Mouse (Mus musculus) midbrain, embryonic 15.5 days (tissue): ENCODE measurements at regions not wholly inside any gene's neighbourhood (a gene's known extent, or its start where the extent isn't known, plus 50 kb on each side); places are given as distances from the start of the nearest gene placed in this dataset.

Experiments used
- ATAC-seq: fragments of 200-750 bp; cut with Nextera tagmentation; replicated peaks from 2 replicates; pipeline ENCODE4 v1.8.0; 2017; ENCODE audit warnings: moderate TSS enrichment
- H3K27ac ChIP-seq: fragments of 300-500 bp; sonication (generic); 2 replicates; pipeline ENCODE4 v1.5.1; 2015; ENCODE audit warnings: mild to moderate bottlenecking, inconsistent platforms
- H3K27me3 ChIP-seq: fragments of 300-500 bp; sonication (generic); replicated peaks from 2 replicates; pipeline ENCODE4 v1.6.1; 2015; ENCODE audit warnings: inconsistent platforms
- H3K36me3 ChIP-seq: fragments of 300-500 bp; sonication (generic); replicated peaks from 2 replicates; pipeline ENCODE4 v1.6.1; 2015; ENCODE audit warnings: inconsistent platforms
- H3K4me1 ChIP-seq: fragments of 300-500 bp; sonication (generic); 2 replicates; pipeline ENCODE4 v1.6.1; 2015; ENCODE audit warnings: inconsistent platforms
- H3K4me2 ChIP-seq: fragments of 300-500 bp; sonication (generic); 2 replicates; pipeline ENCODE4 v1.6.1; 2015; ENCODE audit warnings: inconsistent platforms, mild to moderate bottlenecking, moderate library complexity
- H3K4me3 ChIP-seq: fragments of 300-500 bp; sonication (generic); 2 replicates; pipeline ENCODE4 v1.5.1; 2015; ENCODE audit warnings: mild to moderate bottlenecking, inconsistent platforms
- H3K9ac ChIP-seq: fragments of 300-500 bp; sonication (generic); 2 replicates; pipeline ENCODE4 v1.6.1; 2015; ENCODE audit warnings: mild to moderate bottlenecking, inconsistent platforms
- H3K9me3 ChIP-seq: fragments of 300-500 bp; sonication (generic); 2 replicates; pipeline ENCODE4 v1.6.1; 2016; ENCODE audit warnings: inconsistent platforms
- WGBS: fragments of 180-500 bp; shearing (Covaris S2); methylation state at CpG from one replicate; pipeline ENCODE4 v1.1.7; 2015; ENCODE audit warnings: mixed read lengths; 5-methylcytosine and 5-hydroxymethylcytosine counted together

DNA sequence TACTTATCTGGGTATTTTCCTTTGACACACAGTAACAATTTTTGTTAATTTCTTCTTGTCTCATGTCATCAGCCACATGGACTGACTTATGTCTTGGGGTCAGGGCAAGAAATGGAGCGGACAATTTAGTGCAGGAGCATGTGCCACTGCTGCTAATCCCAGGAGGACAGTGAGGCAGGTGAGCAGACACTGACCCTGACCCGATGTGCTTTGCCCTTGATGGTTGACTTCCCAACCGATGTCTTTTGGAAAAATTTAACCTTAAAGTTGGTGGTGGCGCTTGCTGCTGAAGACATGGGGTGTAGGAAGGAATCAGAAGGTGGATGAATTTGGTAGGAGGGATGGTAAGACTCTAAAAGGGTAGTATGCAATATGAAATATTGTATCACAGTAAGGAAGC, 72.9 kb upstream of the Ercc4 start:
- Histone ChIP-seq H3K27ac (no peak overlapping the region), H3K9me3 (no peaks in the 10 kb centered on the region), H3K36me3 (no peaks in the 10 kb centered on the region), H3K9ac (no peak overlapping the region), H3K4me1 (no peaks in the 10 kb centered on the region), H3K4me3 (no peak overlapping the region), H3K4me2 (no peak overlapping the region), H3K27me3 (no peaks in the 10 kb centered on the region)
- WGBS, result 94% methylated on average over 4 of the region's 4 CpGs
- no peak for ATAC-seq

GRCm38 (mm10) chr16:13040312-13041100, 69.0 kb upstream of the Ercc4 start:
- Histone ChIP-seq H3K4me2 (no peak overlapping the region), H3K27ac (no peak overlapping the region), H3K4me3 (no peak overlapping the region), H3K9ac (no peak overlapping the region), H3K27me3 (no peaks in the 10 kb centered on the region), H3K9me3 (no peaks in the 10 kb centered on the region), H3K4me1 (no peaks in the 10 kb centered on the region), H3K36me3 (no peaks in the 10 kb centered on the region)
- no peak for ATAC-seq
- 47% methylated on average over 15 of the region's 15 CpGs for WGBS

- H3K4me1 ChIP-seq, result no peaks in the 10 kb centered on the region
- H3K4me2 ChIP-seq, result no peak overlapping the region
- no peak overlapping the region for H3K27ac ChIP-seq
- no peaks in the 10 kb centered on the region for H3K36me3 ChIP-seq
- H3K27me3 ChIP-seq, result no peaks in the 10 kb centered on the region
- H3K9ac ChIP-seq, result no peak overlapping the region
- H3K9me3 ChIP-seq, result no peaks in the 10 kb centered on the region
- WGBS, result 67% methylated on average over 3 of the region's 3 CpGs
- ATAC-seq, result no peak
- no peak overlapping the region for H3K4me3 ChIP-seq
These were observed 68.1 kb upstream of the Ercc4 start for GRCm38 (mm10) chr16:13041356-13041755.

GRCm38 (mm10) chr16:13045079-13045590, 64.3 kb upstream of the Ercc4 start:
- H3K27ac ChIP-seq, result no peak overlapping the region
- no peak overlapping the region for H3K4me3 ChIP-seq
- no peaks in the 10 kb centered on the region for H3K36me3 ChIP-seq
- WGBS, result 82% methylated on average over 10 of the region's 10 CpGs
- no peaks in the 10 kb centered on the region for H3K27me3 ChIP-seq
- H3K9ac ChIP-seq, result no peak overlapping the region
- no peak overlapping the region for H3K4me2 ChIP-seq
- no peaks in the 10 kb centered on the region for H3K4me1 ChIP-seq
- H3K9me3 ChIP-seq, result no peaks in the 10 kb centered on the region
- no peak for ATAC-seq

- no peaks in the 10 kb centered on the region for H3K9me3 ChIP-seq
- no peaks in the 10 kb centered on the region for H3K36me3 ChIP-seq
- no peak overlapping the region for H3K27ac ChIP-seq
- 80% methylated on average over 6 of the region's 6 CpGs for WGBS
- ATAC-seq, result no peak
- H3K4me2 ChIP-seq, result no peak overlapping the region
- no peaks in the 10 kb centered on the region for H3K4me1 ChIP-seq
- H3K27me3 ChIP-seq, result no peaks in the 10 kb centered on the region
- H3K4me3 ChIP-seq, result no peak overlapping the region
- no peak overlapping the region for H3K9ac ChIP-seq
These were observed 62.9 kb upstream of the Ercc4 start for GRCm38 (mm10) chr16:13046366-13047120.

GRCm38 (mm10) chr16:13049321-13049720, 60.2 kb upstream of the Ercc4 start:
- no peaks in the 10 kb centered on the region for H3K36me3 ChIP-seq
- H3K9ac ChIP-seq, result no peak overlapping the region
- H3K4me1 ChIP-seq, result no peaks in the 10 kb centered on the region
- no peak for ATAC-seq
- H3K4me3 ChIP-seq, result no peak overlapping the region
- H3K27ac ChIP-seq, result no peak overlapping the region
- 91% methylated on average over 4 of the region's 4 CpGs for WGBS
- no peaks in the 10 kb centered on the region for H3K27me3 ChIP-seq
- no peak overlapping the region for H3K4me2 ChIP-seq
- H3K9me3 ChIP-seq, result no peaks in the 10 kb centered on the region

- Histone ChIP-seq H3K9ac (no peak overlapping the region), H3K4me2 (no peak overlapping the region), H3K4me1 (no peaks in the 10 kb centered on the region), H3K27ac (no peak overlapping the region), H3K9me3 (no peaks in the 10 kb centered on the region), H3K4me3 (no peak overlapping the region), H3K36me3 (no peaks in the 10 kb centered on the region), H3K27me3 (no peaks in the 10 kb centered on the region)
- WGBS, result 60% methylated on average over 8 of the region's 8 CpGs
- ATAC-seq, result no peak
These were observed 59.1 kb upstream of the Ercc4 start for GRCm38 (mm10) chr16:13050225-13050892.

DNA sequence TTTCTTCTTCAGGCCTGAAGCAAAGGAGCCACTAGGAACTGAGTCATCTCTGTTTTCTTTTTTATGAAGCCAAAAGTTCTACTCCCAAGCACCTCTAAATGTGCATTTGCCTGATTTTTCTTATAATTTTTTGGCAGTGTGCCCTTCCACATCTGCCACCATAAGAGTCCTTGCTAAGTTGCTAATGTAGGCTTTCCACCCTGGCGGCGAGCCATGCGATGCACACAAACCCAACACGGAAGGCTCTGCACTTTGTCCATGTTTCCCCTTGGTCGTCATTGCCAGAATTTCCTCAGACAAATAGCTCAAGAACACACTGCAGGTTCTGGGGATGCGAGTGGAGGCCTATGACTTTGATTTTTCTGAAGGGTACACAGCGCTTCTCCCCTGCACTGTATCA, 54.5 kb upstream of the Ercc4 start:
- Histone ChIP-seq H3K4me1 (no peaks in the 10 kb centered on the region), H3K36me3 (no peaks in the 10 kb centered on the region), H3K9me3 (no peaks in the 10 kb centered on the region), H3K4me2 (no peak overlapping the region), H3K27ac (no peak overlapping the region), H3K9ac (no peak overlapping the region), H3K4me3 (no peak overlapping the region), H3K27me3 (no peaks in the 10 kb centered on the region)
- no peak for ATAC-seq
- 89% methylated on average over 7 of the region's 7 CpGs for WGBS
